Mouse (Mus musculus) lung, postnatal 4 days (tissue): ENCODE data around the gene Hgd.
A peak's percentile ranks its signal among the peaks of the same experiment; 100 is the strongest.
"Not testable (repeated sequence)": the region's sequence is repeated elsewhere in the genome, so short reads cannot be mapped to it uniquely, and the experiment has no call there.

Source experiments
- DNase-seq, 2 experiments: peaks; one replicate each; pipeline ENCODE4 v3.0.0; 2021

The Hgd gene

DNA sequence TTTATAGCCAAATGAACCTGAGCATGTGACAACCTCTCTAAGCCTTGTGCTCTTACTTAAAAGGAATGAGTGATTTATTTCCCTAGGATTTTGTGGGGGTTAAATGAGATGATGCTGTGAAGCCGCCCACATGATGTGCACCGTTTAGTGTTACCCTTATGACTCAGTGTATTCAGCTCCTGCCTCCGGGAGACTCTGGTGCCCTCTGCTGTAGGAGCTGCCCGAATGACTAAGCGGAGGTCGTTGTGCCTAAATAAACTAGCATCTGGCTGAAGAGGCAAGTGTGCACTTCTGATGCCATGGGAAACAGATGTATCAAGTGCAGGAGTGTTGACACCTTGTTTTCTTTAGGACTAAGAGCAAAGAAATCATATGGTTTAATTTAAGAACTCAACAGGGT lies 56.2 kb downstream of the Hgd start:
- DNase-seq, result no peak

DNA sequence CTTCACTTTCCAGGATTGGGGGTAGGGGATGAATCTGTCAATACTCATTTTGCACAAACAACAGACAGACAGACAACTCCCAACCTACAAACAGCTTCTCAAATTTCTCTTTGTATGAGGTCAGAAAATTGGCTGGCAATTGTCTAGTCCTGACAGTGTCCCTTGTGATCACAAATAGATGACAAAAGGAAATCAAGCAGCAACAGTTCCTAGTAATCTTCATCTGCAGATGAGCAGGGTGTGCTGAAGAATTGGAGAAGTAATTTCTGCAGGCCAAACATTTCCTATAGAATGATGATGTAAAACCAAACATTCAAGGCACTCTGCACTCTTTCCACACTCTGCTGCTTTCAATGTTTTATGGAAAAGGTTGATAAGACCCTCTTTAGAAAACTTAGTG lies 57.8 kb downstream of the Hgd start:
- DNase-seq, result no peak

DNA sequence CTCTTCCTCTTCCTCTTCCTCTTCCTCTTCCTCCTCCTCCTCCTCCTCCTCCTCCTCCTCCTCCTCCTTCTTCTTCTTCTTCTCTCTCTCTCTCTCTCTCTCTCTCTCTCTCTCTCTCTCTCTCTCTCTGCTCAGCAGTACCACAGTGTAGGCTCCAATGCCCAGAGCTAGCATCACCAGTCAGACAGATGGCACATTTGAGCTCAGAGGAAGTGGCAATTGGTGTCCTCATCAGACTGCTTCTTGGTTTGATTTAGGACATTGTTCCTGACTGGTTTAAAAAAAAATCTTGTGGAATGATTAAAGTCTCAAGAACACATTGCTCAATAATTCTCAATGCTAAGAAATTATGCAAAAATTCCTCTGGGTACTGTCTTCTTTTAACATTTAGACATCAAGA lies 60.6 kb downstream of the Hgd start:
- DNase-seq, result not testable (repeated sequence)

DNA sequence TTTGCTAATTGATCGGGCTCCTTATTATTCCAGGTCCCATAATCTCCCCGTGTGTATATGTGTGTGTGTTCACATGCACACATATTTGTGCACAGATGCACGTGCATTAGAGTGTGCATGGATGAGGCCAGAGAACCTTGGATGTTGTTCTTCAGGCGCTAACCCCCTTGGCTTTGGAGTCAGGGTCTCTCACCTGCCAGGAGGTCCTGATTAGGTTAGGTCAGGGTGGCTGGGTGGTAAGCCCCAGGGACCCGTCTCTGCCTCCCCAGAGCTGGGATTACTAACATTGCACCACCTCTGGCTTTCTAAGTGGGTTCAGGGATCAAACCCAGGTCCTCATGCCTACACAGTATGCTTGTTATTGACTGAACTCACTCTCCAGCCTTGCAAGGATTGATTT lies 64.5 kb downstream of the Hgd start:
- no peak for DNase-seq

DNA sequence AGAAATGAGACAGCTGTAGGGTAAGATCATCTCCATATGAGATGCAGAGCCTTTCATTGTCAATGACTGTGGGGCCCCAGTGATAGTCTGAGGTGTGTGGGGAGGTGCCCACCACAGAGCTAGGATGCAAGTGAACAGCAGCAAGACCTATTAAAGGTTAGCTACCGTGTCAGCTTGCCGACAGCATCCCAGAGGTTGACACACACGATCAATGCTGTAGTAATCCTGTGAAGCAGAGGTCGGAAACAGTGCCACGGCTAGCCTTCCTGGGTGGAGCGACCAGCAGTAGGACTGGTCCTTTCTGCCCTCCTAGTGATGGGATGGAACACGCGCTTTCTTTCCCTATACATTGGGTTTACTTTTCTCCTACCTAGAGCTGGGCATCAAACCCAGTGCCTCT lies 65.3 kb downstream of the Hgd start:
- DNase-seq, result no peak

DNA sequence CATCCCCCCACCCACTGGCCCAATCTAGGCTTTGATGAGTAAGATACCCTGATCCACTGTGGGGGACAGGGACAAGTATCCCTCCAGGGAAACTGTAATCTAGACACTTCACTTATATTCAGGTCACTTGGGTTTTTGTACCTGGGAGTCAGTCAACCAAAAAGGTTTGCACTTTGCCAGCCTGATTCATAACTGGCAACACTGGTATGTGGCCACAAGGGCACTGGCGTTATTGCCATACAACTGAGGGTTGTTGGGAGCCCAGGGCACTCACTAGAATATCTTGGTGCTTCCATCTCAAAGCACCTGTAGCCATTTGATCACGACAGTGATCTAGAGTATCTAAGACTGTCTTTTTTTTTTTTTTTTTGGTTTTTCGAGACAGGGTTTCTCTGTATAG lies 65.8 kb downstream of the Hgd start:
- DNase-seq, result no peak

DNA sequence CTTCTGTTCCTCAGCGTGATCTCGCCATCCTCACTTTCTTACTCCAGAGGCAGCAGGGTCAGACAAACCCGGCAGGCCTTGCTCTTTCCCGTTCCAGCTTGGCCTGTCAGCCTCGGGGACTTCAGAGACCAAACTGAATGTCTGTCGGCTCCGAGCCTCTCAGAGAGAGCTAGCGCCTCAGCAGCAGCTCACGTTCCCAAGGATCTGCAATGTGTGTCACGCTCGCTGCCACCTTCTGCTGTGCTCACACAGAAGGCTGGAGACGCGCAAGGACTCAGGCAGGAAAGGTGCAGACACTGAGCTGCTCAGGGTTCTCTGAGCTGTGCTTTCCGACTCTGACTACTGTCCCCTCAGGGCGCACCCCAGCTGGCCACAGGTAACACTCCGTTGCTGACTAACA lies 67.1 kb downstream of the Hgd start:
- no peak for DNase-seq

DNA sequence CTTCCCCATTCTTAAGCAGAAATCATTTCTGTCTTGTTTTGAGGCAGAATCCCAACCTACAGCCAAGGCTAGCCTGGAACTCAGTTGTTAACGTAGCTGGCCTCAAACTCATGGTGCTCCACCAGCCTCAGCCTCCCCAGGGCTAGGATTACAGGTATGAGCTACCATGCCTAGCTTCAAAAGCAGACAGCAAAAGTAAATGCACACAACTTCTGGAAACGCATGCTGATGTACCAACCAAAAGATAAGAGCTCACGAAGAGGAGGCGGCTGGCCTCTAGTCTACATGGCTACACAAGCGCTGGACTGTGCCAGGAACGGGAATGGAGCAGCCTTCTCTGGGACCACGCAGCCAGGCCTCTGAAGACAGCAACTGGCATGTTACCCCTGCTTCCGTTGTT lies 68.0 kb downstream of the Hgd start:
- DNase-seq, result no peak

DNA sequence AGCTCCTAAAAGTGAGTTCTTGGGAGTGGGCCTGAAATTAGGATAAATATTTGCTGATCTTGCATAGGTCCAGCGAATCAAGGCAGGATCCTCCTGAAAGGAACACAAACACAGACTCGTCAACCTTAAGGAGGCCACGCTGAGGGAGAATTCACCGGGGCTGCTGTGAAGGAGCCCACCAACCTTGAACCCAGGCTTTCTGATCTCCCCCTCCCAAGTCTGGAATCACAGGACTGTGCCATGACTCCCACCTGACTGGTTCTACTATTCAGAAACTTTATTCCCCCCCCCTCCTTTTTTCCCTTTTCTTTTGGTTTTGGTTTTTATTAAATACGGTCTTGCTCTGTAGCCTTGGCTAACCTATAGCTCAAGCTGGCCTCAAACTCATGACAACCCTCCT lies 69.1 kb downstream of the Hgd start:
- DNase-seq, result no peak

DNA sequence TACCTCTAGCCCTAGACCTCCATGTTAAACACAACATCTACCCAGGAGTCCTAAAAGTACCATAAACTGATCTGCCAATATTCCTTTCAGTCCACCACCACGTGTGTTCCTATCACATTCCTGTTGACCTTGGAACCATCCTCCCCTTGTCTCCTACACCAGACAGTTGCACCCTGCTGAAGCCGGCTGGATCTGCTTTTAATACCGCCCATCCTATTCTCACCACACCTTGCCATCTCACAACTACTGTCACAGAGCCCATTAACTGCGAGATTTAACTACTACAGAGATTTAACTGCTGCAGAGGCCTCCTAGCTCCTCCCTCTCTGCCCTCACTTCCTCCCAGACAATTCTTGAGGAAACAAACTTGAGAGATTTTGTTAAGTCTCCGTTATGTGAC lies 71.5 kb downstream of the Hgd start:
- DNase-seq, result no peak

DNA sequence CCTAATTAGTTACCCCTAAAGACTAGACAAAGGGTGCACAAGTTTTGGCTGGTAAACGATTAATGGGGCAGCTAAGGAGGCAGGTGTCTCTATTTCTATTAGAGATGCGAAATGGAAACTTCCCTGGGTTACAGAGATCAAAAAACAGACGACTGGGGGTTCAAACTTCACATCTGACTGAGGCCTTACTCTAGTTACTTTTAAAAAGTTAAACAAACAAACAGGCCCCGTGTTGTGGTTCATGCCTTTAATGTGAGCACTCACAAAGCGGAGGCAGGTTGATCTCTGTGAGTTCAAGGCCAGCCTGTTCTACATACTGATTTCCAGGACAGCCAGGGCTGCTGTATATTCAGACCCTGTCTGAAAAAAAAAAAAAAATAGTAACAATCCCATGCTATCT lies 72.7 kb downstream of the Hgd start:
- DNase-seq, result no peak

DNA sequence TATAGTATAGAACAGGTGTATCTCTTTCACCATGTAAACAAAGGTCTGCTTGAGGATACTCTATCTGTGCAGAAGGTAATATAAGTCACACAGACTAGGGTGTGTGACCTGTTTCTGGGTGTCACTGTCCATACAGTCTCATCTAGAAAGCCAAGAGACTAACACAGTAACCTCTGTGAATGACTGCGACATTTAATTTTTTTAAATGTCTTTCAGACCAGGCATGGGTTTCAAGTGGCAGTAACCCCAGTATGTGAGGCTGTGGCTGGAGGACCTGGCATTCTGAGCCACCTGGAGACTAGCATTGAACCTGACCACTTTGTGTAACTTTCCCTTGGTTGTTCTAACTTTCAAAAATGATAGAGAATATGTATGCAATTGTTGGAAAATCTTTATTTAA lies 73.1 kb downstream of the Hgd start:
- DNase-seq, result no peak

DNA sequence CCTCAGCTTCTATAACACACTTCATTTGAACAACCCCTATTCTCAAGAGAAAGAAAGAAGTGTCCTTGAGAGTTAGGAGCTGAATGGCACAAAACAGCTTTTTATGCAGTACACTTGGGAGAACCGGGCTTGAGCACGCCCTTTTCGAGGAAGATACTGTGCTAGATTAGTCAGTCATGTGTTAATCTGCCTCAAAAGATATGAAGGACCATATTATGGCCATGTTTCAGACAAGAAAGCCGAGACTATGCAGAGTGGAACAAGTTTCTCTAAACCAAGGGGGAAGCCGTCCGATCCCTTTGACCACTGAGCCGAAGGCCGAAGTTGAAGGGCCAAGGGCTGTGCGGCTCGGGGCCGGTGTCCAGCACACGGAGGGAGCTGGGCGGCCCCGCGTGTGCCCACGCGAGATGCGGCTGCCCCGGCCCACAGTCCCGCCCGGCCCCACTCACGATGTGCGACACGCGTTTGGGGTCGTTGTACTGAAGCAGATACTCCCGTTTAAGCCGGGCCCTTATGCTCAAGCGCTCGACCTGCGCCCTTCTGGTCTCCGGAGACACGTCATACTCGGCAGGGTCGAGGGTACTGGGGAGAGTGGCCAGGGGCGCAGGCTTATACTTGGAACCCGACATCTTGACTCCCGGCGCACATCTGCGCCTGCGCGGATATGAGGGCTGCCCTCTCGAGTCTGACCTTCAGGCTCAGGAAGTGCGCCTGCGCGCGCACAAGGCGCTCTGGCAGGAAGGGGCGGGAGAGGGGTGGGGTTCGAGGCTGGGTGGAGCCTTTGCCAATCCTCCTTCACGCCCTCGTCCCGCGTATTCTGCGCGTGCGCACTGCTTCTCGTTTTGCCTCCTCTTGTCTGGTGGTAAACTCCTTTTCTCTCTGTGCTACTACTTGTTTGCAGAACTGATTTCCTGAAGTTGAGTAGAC lies 74.0 kb downstream of the Hgd start, which contains the start of gene Ndufb4:
TSS of gene Ndufb4 (minus strand) at position 723 of the 927 bp plus-strand sequence.
- peak; percentile 96 to 98 for DNase-seq

DNA sequence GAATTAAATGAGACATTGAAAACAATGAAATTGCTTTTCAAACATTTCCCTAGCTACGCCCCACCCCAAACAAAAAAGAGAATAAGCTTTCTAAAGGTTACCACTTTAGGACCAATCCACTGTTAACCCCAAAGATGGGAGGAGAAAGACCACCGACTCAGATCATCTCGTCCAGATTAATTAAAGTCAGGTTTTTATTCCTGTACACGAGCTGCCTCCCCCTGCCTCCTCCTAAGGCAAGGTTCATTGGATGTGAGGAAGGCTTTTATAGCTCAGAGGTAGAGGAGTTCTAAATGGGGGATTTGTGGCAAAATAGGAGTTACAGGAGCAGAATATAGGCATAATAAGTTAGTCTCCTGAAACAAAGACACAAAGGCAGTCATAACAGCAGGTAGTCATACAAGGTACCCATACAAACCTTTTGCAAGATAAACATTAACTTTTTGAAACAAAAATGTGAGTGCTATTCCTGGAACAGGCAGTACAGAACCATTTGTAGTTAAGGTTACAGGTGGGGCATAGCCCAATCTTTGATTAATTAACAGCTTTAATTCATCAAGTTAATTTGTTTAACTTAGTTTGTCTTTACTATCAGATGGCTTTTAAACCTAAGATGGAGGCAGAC lies 75.0 kb downstream of the Hgd start:
- DNase-seq, result no peak

DNA sequence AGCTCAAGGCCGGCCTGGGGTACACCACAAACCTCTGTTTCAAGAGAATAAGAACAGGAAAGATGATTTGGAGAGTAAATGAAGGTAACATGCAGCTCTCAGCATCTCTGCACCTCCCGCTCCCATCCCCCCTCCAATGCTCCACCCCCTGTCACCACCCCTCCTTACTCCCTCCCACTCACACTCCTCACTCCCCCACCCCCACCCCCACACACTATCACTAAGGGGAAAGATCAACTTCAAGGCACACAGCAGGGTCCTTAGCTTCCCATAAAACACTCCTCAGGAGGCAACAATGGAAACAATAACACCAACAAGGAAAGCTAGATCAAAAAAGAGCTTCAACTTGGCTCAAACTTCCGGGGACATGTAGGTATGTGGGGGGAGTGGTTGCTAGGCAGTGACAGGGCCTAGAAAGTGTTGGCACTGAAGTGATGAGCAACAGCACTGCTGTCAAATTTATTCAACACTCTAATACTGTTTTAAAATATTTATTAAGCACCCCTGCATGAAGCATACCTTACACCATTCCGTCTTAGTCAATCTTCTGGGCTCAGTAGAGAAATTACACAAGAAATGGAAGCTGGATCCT lies 75.9 kb downstream of the Hgd start:
- DNase-seq, result no peak

DNA sequence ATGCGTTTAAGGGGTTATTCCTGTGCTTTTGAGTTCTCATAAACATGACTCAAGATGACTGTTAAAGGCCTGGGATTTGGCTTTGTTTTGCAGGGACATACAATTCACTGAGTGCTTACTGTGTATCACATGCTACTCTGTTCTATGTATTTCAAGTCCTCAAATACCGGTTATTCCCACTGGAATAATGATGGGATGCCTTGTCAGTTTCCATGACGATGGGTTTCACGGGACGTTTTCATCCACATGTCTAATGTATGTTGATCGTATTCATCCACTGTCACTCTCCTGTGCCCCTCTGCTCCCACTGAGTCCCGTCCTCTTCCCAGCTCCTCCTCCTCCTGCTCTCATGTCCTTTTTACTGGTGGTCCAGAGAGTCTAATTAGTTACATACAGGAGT lies 76.8 kb downstream of the Hgd start:
- DNase-seq, result no peak

DNA sequence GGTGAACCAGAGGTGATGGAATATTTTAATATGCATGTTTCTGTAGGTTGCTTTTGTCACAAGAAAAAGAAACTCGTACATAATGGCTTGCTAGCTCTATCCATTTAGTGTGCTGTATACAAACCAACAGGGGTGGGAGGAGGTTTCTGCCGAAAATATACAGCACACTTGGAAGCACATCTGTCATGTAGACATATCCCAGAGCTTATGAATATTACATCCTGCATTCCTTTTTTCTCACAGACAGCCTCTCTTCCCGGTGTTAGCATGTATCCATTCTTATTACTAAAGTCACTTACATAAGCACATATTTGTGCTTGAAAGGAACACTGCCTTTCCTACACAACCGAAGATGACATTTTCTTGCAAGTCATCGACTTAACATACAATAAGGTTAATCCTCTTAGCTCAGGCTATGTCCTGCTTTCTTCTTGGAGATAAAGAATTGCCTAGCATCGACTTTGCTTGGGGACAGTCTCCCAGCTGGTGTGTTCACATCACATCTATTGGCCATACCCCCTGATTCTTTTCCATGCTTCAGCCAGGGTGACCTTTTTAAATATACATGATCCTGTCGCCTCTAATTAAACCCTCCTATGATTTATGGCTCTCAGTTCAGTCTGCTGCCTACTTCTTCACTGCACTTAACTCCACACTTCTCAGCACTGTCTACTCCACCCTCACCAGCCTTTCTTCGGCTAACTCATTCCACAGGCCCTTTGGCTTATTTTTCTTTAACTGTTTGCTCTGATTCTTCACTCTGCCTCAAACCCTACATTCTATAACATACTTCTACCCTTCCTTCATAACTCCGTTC lies 83.9 kb downstream of the Hgd start:
- DNase-seq, result no peak

DNA sequence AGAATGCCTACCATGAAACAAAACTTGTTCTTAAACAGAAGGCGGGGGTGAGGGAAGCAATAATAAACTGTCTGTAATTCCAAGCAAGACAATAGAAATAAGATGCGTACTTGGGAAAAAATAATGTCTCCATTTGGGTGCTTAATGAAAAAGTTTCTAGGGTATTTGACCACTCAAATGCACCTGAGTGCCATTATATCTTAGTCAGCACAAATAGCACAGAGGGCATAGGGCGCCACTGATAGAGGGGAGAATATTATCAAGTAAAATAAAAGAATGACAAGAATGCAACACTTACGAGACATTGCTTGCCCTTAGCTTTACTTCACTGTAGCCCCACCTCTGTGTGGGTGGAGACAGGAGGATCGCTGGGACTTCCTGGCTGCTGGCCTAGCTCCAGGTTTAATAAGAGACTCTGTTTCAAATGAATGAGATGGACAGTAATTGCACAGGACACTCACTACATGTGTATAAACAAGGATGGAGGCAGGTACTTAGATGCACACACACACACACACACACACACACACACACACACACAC lies 85.5 kb downstream of the Hgd start:
- no peak for DNase-seq

DNA sequence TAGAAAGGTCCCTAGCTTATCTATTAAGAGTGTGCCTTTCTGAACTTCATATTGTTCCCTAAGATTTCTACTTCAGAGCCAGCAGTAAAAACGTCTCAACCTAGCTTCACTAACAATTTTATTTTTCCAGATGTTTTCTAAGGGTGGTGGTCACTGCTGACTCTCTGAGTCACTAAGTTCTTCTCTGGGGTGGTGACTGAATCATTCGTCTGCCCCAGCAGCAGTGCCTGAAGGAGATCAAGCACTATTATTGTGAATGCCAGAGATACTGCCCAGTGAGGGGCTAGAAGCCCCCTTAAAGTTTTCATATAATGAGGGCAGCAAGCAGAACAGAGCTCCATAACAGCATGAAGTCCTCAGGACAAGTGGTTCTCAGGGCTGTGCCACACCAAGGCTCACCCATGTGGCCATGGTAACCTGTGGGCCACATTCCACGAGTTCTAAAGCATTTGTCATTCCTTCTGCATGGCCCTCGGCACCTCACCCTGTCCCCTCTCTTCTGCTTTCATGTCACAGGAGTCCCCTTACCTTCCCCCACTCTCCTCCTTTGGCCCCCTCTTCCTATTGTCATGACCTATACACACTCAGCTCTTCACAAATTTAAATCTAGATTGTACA lies 90.8 kb downstream of the Hgd start:
- DNase-seq, result no peak

DNA sequence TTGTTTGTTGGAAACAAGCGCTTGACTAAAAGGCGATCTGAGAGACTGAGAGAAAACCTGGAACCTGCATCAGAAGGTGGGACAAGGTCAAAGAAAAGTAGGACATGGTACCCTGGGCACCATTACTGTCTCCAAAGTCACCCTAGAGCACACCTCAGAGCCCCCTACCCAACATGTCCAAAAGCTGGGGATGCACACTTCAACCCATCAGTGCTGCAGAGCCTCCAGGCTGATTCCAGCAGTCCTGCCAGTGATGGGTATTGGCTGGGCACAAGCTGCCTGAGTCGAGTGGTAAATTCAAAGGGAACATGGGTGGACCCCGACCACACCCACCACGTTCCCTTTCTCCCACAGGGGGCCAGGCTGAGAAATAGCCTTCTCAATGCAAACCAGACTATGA lies 95.4 kb downstream of the Hgd start:
- DNase-seq, result no peak

DNA sequence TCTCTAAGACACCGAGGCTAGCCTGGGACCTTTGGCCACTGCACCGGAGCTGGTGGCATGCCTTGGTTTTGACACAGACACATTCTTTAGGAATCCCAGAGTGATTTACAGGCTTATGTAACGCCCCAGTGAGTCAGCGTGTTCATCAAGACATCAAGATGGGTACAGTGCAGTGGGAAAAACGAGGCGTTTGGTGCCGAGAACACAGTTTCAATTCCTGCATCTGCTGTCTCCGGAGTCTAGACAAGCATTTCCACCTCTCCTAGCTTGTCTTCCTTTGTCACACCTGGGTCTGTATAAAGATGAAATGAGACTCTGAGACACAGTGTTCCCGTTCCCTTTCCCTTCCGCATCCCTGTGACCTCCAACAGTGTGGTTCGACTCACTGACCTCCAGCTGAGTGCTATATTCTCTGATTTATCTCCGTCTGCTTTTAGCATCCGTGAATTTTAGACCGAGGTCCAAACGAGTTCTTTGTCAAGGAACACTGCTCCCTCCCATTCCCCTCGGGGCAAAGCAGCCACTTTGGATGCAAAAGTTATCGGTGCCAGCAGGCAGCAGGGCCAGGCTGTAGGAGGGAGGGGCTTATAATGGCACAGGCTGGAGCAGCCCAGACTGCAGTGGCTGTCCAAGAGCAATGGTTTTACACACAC lies 96.2 kb downstream of the Hgd start:
- no peak for DNase-seq

DNA sequence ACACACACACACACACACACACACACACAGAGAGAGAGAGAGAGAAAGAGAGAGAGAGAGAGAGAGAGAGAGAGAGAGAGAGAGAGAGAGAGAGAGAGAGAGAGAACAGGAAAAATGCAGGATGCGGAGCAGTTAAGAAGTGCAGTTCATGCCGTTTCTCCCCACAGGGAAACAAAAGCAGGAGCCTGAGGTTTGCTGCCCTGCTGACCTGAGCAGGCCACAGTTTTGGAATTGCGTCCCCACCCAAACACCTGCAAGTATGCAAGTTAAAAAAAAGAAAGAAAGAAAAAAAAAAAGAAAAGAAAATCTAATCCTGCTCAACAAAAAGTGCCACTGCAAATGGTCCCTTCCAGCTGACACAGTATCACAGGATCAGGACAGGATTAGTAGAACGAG lies 96.7 kb downstream of the Hgd start:
- DNase-seq, result no peak
